Mouse (Mus musculus) CH12.LX (cell line): ENCODE measurements around the gene 1810009J06Rik. TPM values are rescaled to one million over a fixed set of nuclear protein-coding genes. Genes with fewer than 3 reads are reported as not detected.

ENCODE experiments used
- DNase-seq: peaks from one replicate; pipeline ENCODE4 v3.0.0-alpha.2; 2013; ENCODE audit errors: extremely low read depth
- H3K27ac ChIP-seq: 2 replicates; pipeline ENCODE4 v1.5.1; 2012; ENCODE audit warnings: low read depth, mild to moderate bottlenecking, control low read depth, moderate library complexity; ENCODE audit not compliant: insufficient read depth
- H3K27me3 ChIP-seq: replicated peaks from 2 replicates; pipeline ENCODE3; 2012; ENCODE audit warnings: inconsistent platforms
- H3K36me3 ChIP-seq, 2 experiments: replicated peaks in 1 of 2; 2 replicates each; pipeline versions ENCODE3 to v1.6.1; 2012; ENCODE audit warnings: inconsistent platforms in 1 of 2, low read length in 1 of 2, mild to moderate bottlenecking in 1 of 2, mixed read lengths in 1 of 2, moderate library complexity in 1 of 2; ENCODE audit not compliant: control insufficient read depth in 1 of 2, insufficient read depth in 1 of 2
- H3K4me1 ChIP-seq, 2 experiments: 2 replicates each; pipeline ENCODE4 v1.6.1; 2012; ENCODE audit warnings: inconsistent platforms in 1 of 2, moderate library complexity in 1 of 2; ENCODE audit not compliant: insufficient read depth in 2 of 2, control insufficient read depth in 1 of 2
- H3K4me2 ChIP-seq: 2 replicates; pipeline ENCODE4 v1.6.1; 2012; ENCODE audit warnings: low read depth, mild to moderate bottlenecking, control low read depth; ENCODE audit not compliant: poor library complexity, insufficient read depth, severe bottlenecking
- H3K4me3 ChIP-seq, 3 experiments: fragments of 150-350 bp in 1 of 3; sonication (generic) in 1 of 3; replicated peaks in 1 of 3; 2 replicates each; pipeline versions ENCODE3 to v1.5.1; 2011 to 2012; ENCODE audit warnings: low read depth in 2 of 3, low read length in 2 of 3, mild to moderate bottlenecking in 2 of 3, moderate library complexity in 2 of 3, control low read depth in 1 of 3, improper control_type of control experiment in 1 of 3, inconsistent platforms in 1 of 3, mixed read lengths in 1 of 3; ENCODE audit not compliant: poor library complexity in 1 of 3
- H3K79me2 ChIP-seq: replicated peaks from 2 replicates; pipeline ENCODE4 v1.6.1; 2012; ENCODE audit warnings: mild to moderate bottlenecking, moderate library complexity; ENCODE audit not compliant: control insufficient read depth, poor library complexity, insufficient read depth, severe bottlenecking; ENCODE audit errors: extremely low read depth
- H3K9ac ChIP-seq: 2 replicates; pipeline ENCODE4 v1.6.1; 2012; ENCODE audit warnings: low read depth, mild to moderate bottlenecking, control low read depth, moderate library complexity; ENCODE audit not compliant: insufficient read depth
- H3K9me3 ChIP-seq: replicated peaks from 2 replicates; pipeline ENCODE3; 2012; ENCODE audit warnings: low read length, inconsistent platforms, mixed read lengths
- BHLHE40 ChIP-seq: IDR thresholded peaks from 2 replicates; pipeline ENCODE4 v1.6.1; 2011; ENCODE audit warnings: mild to moderate bottlenecking, low read depth, low read length, improper control_type of control experiment
- CHD1 ChIP-seq: IDR thresholded peaks from 2 replicates; pipeline ENCODE4 v1.6.1; 2012; ENCODE audit warnings: low read depth, low read length, improper control_type of control experiment, inconsistent platforms
- CTCF ChIP-seq, 2 experiments: IDR thresholded peaks in 1 of 2; conservative IDR thresholded peaks in 1 of 2; 2 replicates each; pipeline ENCODE4 v1.5.1; 2011 to 2012; ENCODE audit warnings: low read depth in 2 of 2, low read length in 2 of 2, improper control_type of control experiment in 1 of 2, inconsistent platforms in 1 of 2, mild to moderate bottlenecking in 1 of 2, moderate library complexity in 1 of 2
- EP300 ChIP-seq: IDR thresholded peaks from 2 replicates; pipeline ENCODE4 v1.6.1; 2011; ENCODE audit warnings: low read length, improper control_type of control experiment
- GABPA ChIP-seq: IDR thresholded peaks from 2 replicates; pipeline ENCODE4 v1.6.1; 2012; ENCODE audit warnings: low read depth, low read length, improper control_type of control experiment, inconsistent platforms; ENCODE audit not compliant: insufficient replicate concordance
- HCFC1 ChIP-seq: IDR thresholded peaks from 2 replicates; pipeline ENCODE4 v1.6.1; 2012; ENCODE audit warnings: low read depth, mild to moderate bottlenecking, inconsistent platforms, low read length, improper control_type of control experiment
- JUN ChIP-seq: IDR thresholded peaks from 2 replicates; pipeline ENCODE4 v1.6.1; 2011; ENCODE audit warnings: low read depth, mild to moderate bottlenecking, low read length, improper control_type of control experiment, moderate library complexity; ENCODE audit not compliant: insufficient read depth
- JUND ChIP-seq: conservative IDR thresholded peaks from 2 replicates; pipeline ENCODE4 v1.6.1; 2011; ENCODE audit warnings: low read depth, low read length, improper control_type of control experiment
- MAX ChIP-seq: IDR thresholded peaks from 2 replicates; pipeline ENCODE4 v1.6.1; 2011; ENCODE audit warnings: low read length, improper control_type of control experiment
- MXI1 ChIP-seq: IDR thresholded peaks from 2 replicates; pipeline ENCODE4 v1.6.1; 2011; ENCODE audit warnings: mild to moderate bottlenecking, low read depth, low read length, improper control_type of control experiment
- NELFE ChIP-seq: IDR thresholded peaks from 2 replicates; pipeline ENCODE4 v1.6.1; 2011; ENCODE audit warnings: low read depth, low read length, improper control_type of control experiment
- NRF1 ChIP-seq: IDR thresholded peaks from 2 replicates; pipeline ENCODE4 v1.6.1; 2014; ENCODE audit warnings: low read depth, mild to moderate bottlenecking, inconsistent platforms, low read length, improper control_type of control experiment, moderate library complexity
- POLR2AphosphoS2 ChIP-seq: IDR thresholded peaks from 2 replicates; pipeline ENCODE4 v1.6.1; 2011; ENCODE audit warnings: low read depth, low read length, improper control_type of control experiment
- RAD21 ChIP-seq: IDR thresholded peaks from 2 replicates; pipeline ENCODE4 v1.6.1; 2011; ENCODE audit warnings: low read depth, mild to moderate bottlenecking, low read length, improper control_type of control experiment, moderate library complexity
- SMC3 ChIP-seq: IDR thresholded peaks from 2 replicates; pipeline ENCODE4 v1.6.1; 2011; ENCODE audit warnings: low read depth, low read length, improper control_type of control experiment
- ZC3H11A ChIP-seq: IDR thresholded peaks from 2 replicates; pipeline ENCODE4 v1.6.1; 2012; ENCODE audit warnings: low read depth, mild to moderate bottlenecking, inconsistent platforms, low read length, improper control_type of control experiment
- ZKSCAN1 ChIP-seq: IDR thresholded peaks from 2 replicates; pipeline ENCODE4 v1.6.1; 2012; ENCODE audit warnings: low read depth, inconsistent platforms, low read length, improper control_type of control experiment, borderline replicate concordance
- dilution Hi-C: fragments of 300-500 bp; cut with MboI; formaldehyde crosslinking; loops from 2 replicates; pipeline ENCODE4 v1.14.3; 2020; ENCODE audit warnings: low sequenced_read_pairs; ENCODE audit not compliant: extremely low pct_unique_long_range_greater_than_20kb, extremely low pct_ligation_motif_present
- in situ Hi-C: fragments of 300-500 bp; cut with MboI; formaldehyde crosslinking; loops from 3 replicates; pipeline ENCODE4 v1.14.3; 2019; ENCODE audit warnings: low sequenced_read_pairs, low pct_ligation_motif_present, low pct_unique_long_range_greater_than_20kb, mixed read lengths
- polyA plus RNA-seq: library from polyadenylated mRNA; unstranded; fragments of >175 nt; gene quantifications from 2 replicates; pipeline ENCODE4 v1.2.1, GENCODE M21; 2012; ENCODE audit warnings: low read depth; ENCODE audit not compliant: insufficient read length
- total RNA-seq, 2 experiments: library from RNA; depleted of rRNA; stranded (reverse); fragments of 300-350 nt in 1 of 2; fragments of >200 nt in 1 of 2; gene quantifications; 2 replicates each; pipeline ENCODE4 v1.2.3; 2012 to 2014

The 1810009J06Rik gene
- total and polyA plus RNA-seq, 3 experiments = not detected

DNA sequence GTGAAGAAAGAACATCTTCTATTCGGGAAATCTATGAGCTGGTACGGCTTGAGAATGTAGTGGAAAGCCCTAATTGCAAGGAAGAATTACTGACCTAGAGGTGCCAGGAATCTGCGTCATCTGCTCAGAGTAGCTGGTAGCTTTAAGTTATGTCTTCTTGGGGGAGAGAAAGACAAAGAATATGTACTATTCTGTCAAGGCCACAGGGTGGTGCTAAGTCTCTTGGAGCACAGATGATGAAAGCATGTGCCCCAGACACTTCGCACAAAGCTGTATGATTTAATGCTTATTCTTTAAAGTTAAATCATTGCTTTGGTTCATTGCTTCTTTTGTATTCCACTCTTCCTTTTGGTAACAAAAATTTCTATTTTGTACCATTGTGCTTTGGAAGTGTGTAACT is 50.5 kb downstream of the 1810009J06Rik start:
- Histone ChIP-seq H3K4me3 (no peak overlapping the region), H3K27ac (no peak overlapping the region), H3K9me3 (no peaks in the 10 kb centered on the region), H3K9ac (no peak overlapping the region), H3K36me3 (no peaks in the 10 kb centered on the region), H3K79me2 (no peaks in the 10 kb centered on the region), H3K4me1 (no peaks in the 10 kb centered on the region), H3K27me3 (no peaks in the 10 kb centered on the region), H3K4me2 (no peak overlapping the region)
- in situ Hi-C loops (no loop called here), dilution Hi-C loops (no loop called here)
- TF ChIP-seq NELFE (no peak), HCFC1 (no peak), CHD1 (no peak), JUND (no peak), NRF1 (no peak), CTCF (conservative IDR thresholded peaks at IDR 0.05 in 1 of 2, IDR thresholded peaks at IDR 0.05 in 1 of 2; ENCODE audit: low read depth in 2 of 2, low read length in 2 of 2) (peak in 1 of 2 experiments; percentile 48; a peak in 2 of 4 replicates), EP300 (no peak), BHLHE40 (no peak), JUN (no peak), ZC3H11A (no peak), SMC3 (peak; percentile 15; the same call in 1 of the 2 replicates), RAD21 (peak; percentile 4), MAX (no peak), ZKSCAN1 (no peak), MXI1 (no peak), POLR2AphosphoS2 (no peak), GABPA (no peak)
- peak; percentile 9 for DNase-seq

Other genes with a start within 250 kb of the 1810009J06Rik start
- not detected in 2 replicates for gene Moxd2, start 77.3 kb upstream of the 1810009J06Rik start, total RNA-seq (2012; rRNA removed)
- not detected in 2 replicates for gene Moxd2, start 77.3 kb upstream of the 1810009J06Rik start, total RNA-seq (2014; rRNA removed)
- gene Moxd2, start 77.3 kb upstream of the 1810009J06Rik start, polyA plus RNA-seq = not detected in 2 replicates
- gene Prss58, start 64.4 kb upstream of the 1810009J06Rik start, total RNA-seq (2012; rRNA removed) = not detected in 2 replicates
- not detected in 2 replicates for gene Prss58, start 64.4 kb upstream of the 1810009J06Rik start, total RNA-seq (2014; rRNA removed)
- not detected in 2 replicates for gene Prss58, start 64.4 kb upstream of the 1810009J06Rik start, polyA plus RNA-seq
- not detected in 2 replicates for gene 1700074P13Rik, start 24.2 kb upstream of the 1810009J06Rik start, total RNA-seq (2012; rRNA removed)
- not detected in 2 replicates for gene 1700074P13Rik, start 24.2 kb upstream of the 1810009J06Rik start, total RNA-seq (2014; rRNA removed)
- gene 1700074P13Rik, start 24.2 kb upstream of the 1810009J06Rik start, polyA plus RNA-seq = not detected in 2 replicates
- not detected in 2 replicates for gene Gm4744, start 12.9 kb upstream of the 1810009J06Rik start, total RNA-seq (2012; rRNA removed)
- gene Gm4744, start 12.9 kb upstream of the 1810009J06Rik start, total RNA-seq (2014; rRNA removed) = not detected in 2 replicates
- gene Gm4744, start 12.9 kb upstream of the 1810009J06Rik start, polyA plus RNA-seq = not detected in 2 replicates
- not detected in 2 replicates for gene Gm2663, start 34.7 kb downstream of the 1810009J06Rik start, total RNA-seq (2012; rRNA removed)
- gene Gm2663, start 34.7 kb downstream of the 1810009J06Rik start, total RNA-seq (2014; rRNA removed) = not detected in 2 replicates
- gene Gm2663, start 34.7 kb downstream of the 1810009J06Rik start, polyA plus RNA-seq = not detected in 2 replicates
- not detected in 2 replicates for gene 2210010C04Rik, start 70.8 kb downstream of the 1810009J06Rik start, total RNA-seq (2012; rRNA removed)
- not detected in 2 replicates for gene 2210010C04Rik, start 70.8 kb downstream of the 1810009J06Rik start, total RNA-seq (2014; rRNA removed)
- not detected in 2 replicates for gene 2210010C04Rik, start 70.8 kb downstream of the 1810009J06Rik start, polyA plus RNA-seq